Comparison of ENCODE assay signal across 10 mouse cellular contexts in the genomic region with DNA sequence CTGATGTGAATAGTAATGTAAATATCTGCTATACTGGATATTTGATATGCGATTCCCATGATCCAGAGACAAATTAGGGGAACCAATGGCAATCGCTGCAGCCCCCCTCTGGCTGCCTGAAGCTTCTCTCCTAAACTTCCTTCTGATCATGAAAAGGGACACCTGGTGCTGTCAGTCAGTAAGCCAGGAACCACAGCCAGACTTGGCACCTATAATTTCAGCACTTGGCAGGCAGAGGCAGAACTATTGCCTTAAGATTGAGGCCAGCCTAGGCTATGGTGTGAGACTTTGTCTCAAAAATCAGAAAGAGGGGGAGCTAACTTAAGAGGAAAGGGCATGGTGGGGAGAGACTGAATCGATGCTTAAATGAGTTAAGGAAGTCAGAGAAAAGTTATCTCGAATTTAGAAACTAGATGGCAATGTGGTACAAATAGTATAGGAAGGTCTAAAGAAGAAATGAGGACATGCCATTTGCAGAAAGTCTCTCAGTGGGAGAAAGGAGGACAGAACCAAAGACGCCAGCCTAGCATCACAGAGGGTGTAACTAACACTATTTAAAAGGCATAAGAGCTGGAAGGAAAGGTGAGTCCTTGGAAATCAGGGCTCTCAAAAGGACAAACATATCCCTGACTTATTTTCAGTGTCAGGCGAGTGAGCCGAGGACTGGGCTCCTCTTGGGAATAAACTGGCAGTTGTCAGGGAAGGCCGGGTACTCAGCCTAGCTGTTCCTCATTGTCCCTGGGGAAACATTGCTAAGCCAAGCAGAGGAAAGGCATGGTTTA. TPM values are rescaled to one million over a fixed set of nuclear protein-coding genes. Genes with fewer than 3 reads are reported as not detected.
DNase-seq lines count a peak whose midpoint lies in the region; ATAC-seq lines count a peak whose summit lies in the region.
"Had no signal": no experiment of that assay in that cellular context is flagged by ENCODE, and none has a peak within 500 bp of the region (broad histone marks: within the 10 kb centered on the region; RNA-seq: fewer than 3 reads in every experiment).

No protein-coding gene starts in this region.

- 68% methylated on average over 8 of the region's 8 CpGs for WGBS in forebrain, embryonic 16.5 days
- WGBS in forebrain, embryonic 12.5 days = 77% methylated on average over 8 of the region's 8 CpGs
- WGBS in neural tube, embryonic 14.5 days = 60% methylated on average over 8 of the region's 8 CpGs
- 63% methylated on average over 8 of the region's 8 CpGs for WGBS in liver, embryonic 13.5 days (ENCODE audit: insufficient replicate concordance)
- WGBS in kidney, embryonic 16.5 days = 68% methylated on average over 8 of the region's 8 CpGs

- no peaks in the 10 kb centered on the region for H3K27me3 ChIP-seq in forebrain, embryonic 16.5 days (replicated peaks; ENCODE audit: control insufficient read depth, insufficient read depth, low read length)
- no peaks in the 10 kb centered on the region for H3K27me3 ChIP-seq in forebrain, embryonic 12.5 days
- no peaks in the 10 kb centered on the region for H3K27me3 ChIP-seq in neural tube, embryonic 14.5 days (ENCODE audit: control insufficient read depth, insufficient read depth, low read length)
- no peaks in the 10 kb centered on the region for H3K27me3 ChIP-seq in liver, embryonic 13.5 days
- no peaks in the 10 kb centered on the region for H3K27me3 ChIP-seq in kidney, embryonic 16.5 days (ENCODE audit: insufficient read depth, low read length)
- H3K27me3 ChIP-seq: megakaryocyte, embryonic 14.5 days had no signal

- no peaks in the 10 kb centered on the region for H3K9me3 ChIP-seq in forebrain, embryonic 16.5 days (ENCODE audit: control insufficient read depth, low read length)
- H3K9me3 ChIP-seq in forebrain, embryonic 12.5 days = no peaks in the 10 kb centered on the region
- no peaks in the 10 kb centered on the region for H3K9me3 ChIP-seq in neural tube, embryonic 14.5 days (ENCODE audit: control insufficient read depth, low read length)
- no peaks in the 10 kb centered on the region for H3K9me3 ChIP-seq in liver, embryonic 13.5 days (replicated peaks)
- H3K9me3 ChIP-seq in kidney, embryonic 16.5 days (ENCODE audit: low read length) = no peaks in the 10 kb centered on the region
- H3K9me3 ChIP-seq: megakaryocyte, embryonic 14.5 days had no signal

- no peak overlapping the region; the same call in 1 of the 2 replicates for H3K27ac ChIP-seq in forebrain, embryonic 16.5 days (ENCODE audit: low read length)
- H3K27ac ChIP-seq in forebrain, embryonic 12.5 days = no peak overlapping the region
- no peak overlapping the region for H3K27ac ChIP-seq in neural tube, embryonic 14.5 days (ENCODE audit: low read depth, low read length)
- H3K27ac ChIP-seq in liver, embryonic 13.5 days = peak overlapping the region; percentile 92
- no peak overlapping the region for H3K27ac ChIP-seq in kidney, embryonic 16.5 days (ENCODE audit: low read length)
- H3K27ac ChIP-seq: hindbrain, embryonic 14.5 days had no signal

- peaks cover 5% of the 10 kb centered on the region for H3K36me3 ChIP-seq in forebrain, embryonic 16.5 days (ENCODE audit: control insufficient read depth, insufficient read depth)
- peaks cover 19% of the 10 kb centered on the region; the same call in 1 of the 2 replicates for H3K36me3 ChIP-seq in forebrain, embryonic 12.5 days (replicated peaks)
- H3K36me3 ChIP-seq in neural tube, embryonic 14.5 days (ENCODE audit: control insufficient read depth, insufficient read depth, low read length) = no peaks in the 10 kb centered on the region
- H3K36me3 ChIP-seq in liver, embryonic 13.5 days = peaks cover 12% of the 10 kb centered on the region
- H3K36me3 ChIP-seq in kidney, embryonic 16.5 days (ENCODE audit: insufficient read depth, low read length) = peaks cover 7% of the 10 kb centered on the region; the same call in 1 of the 2 replicates

- H3K4me2 ChIP-seq in forebrain, embryonic 16.5 days (ENCODE audit: low read length) = no peak overlapping the region
- no peak overlapping the region for H3K4me2 ChIP-seq in forebrain, embryonic 12.5 days
- no peak overlapping the region for H3K4me2 ChIP-seq in neural tube, embryonic 14.5 days (ENCODE audit: low read depth, low read length)
- peak overlapping the region; percentile 60 for H3K4me2 ChIP-seq in liver, embryonic 13.5 days
- H3K4me2 ChIP-seq in kidney, embryonic 16.5 days (replicated peaks; ENCODE audit: low read depth, low read length) = no peak overlapping the region
- H3K4me2 ChIP-seq: hindbrain, embryonic 14.5 days had no signal

- no peak overlapping the region for H3K4me3 ChIP-seq in forebrain, embryonic 16.5 days (replicated peaks; ENCODE audit: low read length)
- no peak overlapping the region for H3K4me3 ChIP-seq in forebrain, embryonic 12.5 days (replicated peaks)
- H3K4me3 ChIP-seq in neural tube, embryonic 14.5 days (ENCODE audit: low read depth, low read length) = no peak overlapping the region
- H3K4me3 ChIP-seq in liver, embryonic 13.5 days (replicated peaks) = no peak overlapping the region
- H3K4me3 ChIP-seq in kidney, embryonic 16.5 days (ENCODE audit: low read length) = no peak overlapping the region
- H3K4me3 ChIP-seq: megakaryocyte, embryonic 14.5 days had no signal

- peak; percentile 43; the same call in 1 of the 2 replicates for ATAC-seq in forebrain, embryonic 16.5 days
- no peak for ATAC-seq in forebrain, embryonic 12.5 days (ENCODE audit: low FRiP score)
- 0 out of 2 replicates have a peak, but pooled peaks have one; percentile 21 for ATAC-seq in neural tube, embryonic 14.5 days (ENCODE audit: low read depth)
- no peak for ATAC-seq in liver, embryonic 13.5 days (ENCODE audit: low read depth)
- ATAC-seq in kidney, embryonic 16.5 days (ENCODE audit: low FRiP score, low TSS enrichment) = no peak

- H3K9ac ChIP-seq in forebrain, embryonic 16.5 days (replicated peaks; ENCODE audit: low read depth, low read length) = no peak overlapping the region
- no peak overlapping the region for H3K9ac ChIP-seq in forebrain, embryonic 12.5 days
- no peak overlapping the region for H3K9ac ChIP-seq in neural tube, embryonic 14.5 days (replicated peaks; ENCODE audit: low read depth, low read length)
- H3K9ac ChIP-seq in liver, embryonic 13.5 days = peak overlapping the region; percentile 57; the same call in 1 of the 2 replicates
- no peak overlapping the region for H3K9ac ChIP-seq in kidney, embryonic 16.5 days (replicated peaks; ENCODE audit: low read length)
- H3K9ac ChIP-seq: hindbrain, embryonic 14.5 days had no signal

- no peak for DNase-seq in neural tube, embryonic 10.5 days (ENCODE audit: extremely low spot score, low spot score)
- DNase-seq in liver, embryonic 13.5 days = no peak
- peak; percentile 80 for DNase-seq in telencephalon, adult 2 months (ENCODE audit: low read depth, low spot score)
- DNase-seq in thymus, postnatal 4 days = no peak

- H3K4me1 ChIP-seq in forebrain, embryonic 16.5 days (replicated peaks; ENCODE audit: control insufficient read depth, insufficient read depth, low read length) = peaks cover 10% of the 10 kb centered on the region; the same call in 1 of the 2 replicates
- 0 out of 2 replicates have a peak, but pooled peaks cover 6% of the 10 kb centered on the region for H3K4me1 ChIP-seq in forebrain, embryonic 12.5 days
- no peaks in the 10 kb centered on the region for H3K4me1 ChIP-seq in neural tube, embryonic 14.5 days (ENCODE audit: control insufficient read depth, insufficient read depth, low read length)
- peaks cover 59% of the 10 kb centered on the region for H3K4me1 ChIP-seq in liver, embryonic 13.5 days (replicated peaks)
- H3K4me1 ChIP-seq in kidney, embryonic 16.5 days (ENCODE audit: insufficient read depth, low read length) = no peaks in the 10 kb centered on the region

RNA-seq across cellular contexts. Expression of a gene that starts 14.3 kb away (rescaled TPM):
- 28.6 and 29.9 TPM in 2 replicates for polyA plus RNA-seq in forebrain, embryonic 16.5 days (2015; fragmentation: Nextera tagmentation; extraction: Ambion mirVana)
- polyA plus RNA-seq in forebrain, embryonic 12.5 days (2016; fragmentation: Nextera tagmentation; extraction: Ambion mirVana) = 15.9 and 28.0 TPM in 2 replicates
- polyA plus RNA-seq in neural tube, embryonic 14.5 days (2014; fragmentation: Nextera tagmentation; extraction: Ambion mirVana) = 135 and 143 TPM in 2 replicates
- 3.0 and 4.4 TPM in 2 replicates for polyA plus RNA-seq in liver, embryonic 13.5 days (2015; fragmentation: Nextera tagmentation; extraction: Ambion mirVana)
- polyA plus RNA-seq in kidney, embryonic 16.5 days (2015; fragmentation: Nextera tagmentation; extraction: Ambion mirVana) = 6.5 and 7.0 TPM in 2 replicates

RNA-seq across cellular contexts. Expression of a gene that starts 24.4 kb away (rescaled TPM):
- polyA plus RNA-seq in forebrain, embryonic 16.5 days (2015; fragmentation: Nextera tagmentation; extraction: Ambion mirVana) = 264 and 287 TPM in 2 replicates
- 214 and 215 TPM in 2 replicates for polyA plus RNA-seq in forebrain, embryonic 12.5 days (2016; fragmentation: Nextera tagmentation; extraction: Ambion mirVana)
- polyA plus RNA-seq in neural tube, embryonic 14.5 days (2014; fragmentation: Nextera tagmentation; extraction: Ambion mirVana) = 277 and 280 TPM in 2 replicates
- 152 and 154 TPM in 2 replicates for polyA plus RNA-seq in liver, embryonic 13.5 days (2015; fragmentation: Nextera tagmentation; extraction: Ambion mirVana)
- 240 and 244 TPM in 2 replicates for polyA plus RNA-seq in kidney, embryonic 16.5 days (2015; fragmentation: Nextera tagmentation; extraction: Ambion mirVana)

RNA-seq across cellular contexts. Expression of a gene that starts 33.2 kb away (rescaled TPM):
- polyA plus RNA-seq in forebrain, embryonic 16.5 days (2015; fragmentation: Nextera tagmentation; extraction: Ambion mirVana) = 61.9 and 62.3 TPM in 2 replicates
- 59.1 and 61.2 TPM in 2 replicates for polyA plus RNA-seq in forebrain, embryonic 12.5 days (2016; fragmentation: Nextera tagmentation; extraction: Ambion mirVana)
- polyA plus RNA-seq in neural tube, embryonic 14.5 days (2014; fragmentation: Nextera tagmentation; extraction: Ambion mirVana) = 47.5 and 50.4 TPM in 2 replicates
- polyA plus RNA-seq in liver, embryonic 13.5 days (2015; fragmentation: Nextera tagmentation; extraction: Ambion mirVana) = 17.5 and 21.0 TPM in 2 replicates
- 46.8 and 50.2 TPM in 2 replicates for polyA plus RNA-seq in kidney, embryonic 16.5 days (2015; fragmentation: Nextera tagmentation; extraction: Ambion mirVana)

RNA-seq across cellular contexts. Expression of a gene that starts 33.3 kb away (rescaled TPM):
- polyA plus RNA-seq in forebrain, embryonic 16.5 days (2015; fragmentation: Nextera tagmentation; extraction: Ambion mirVana) = 211 and 212 TPM in 2 replicates
- 188 and 192 TPM in 2 replicates for polyA plus RNA-seq in forebrain, embryonic 12.5 days (2016; fragmentation: Nextera tagmentation; extraction: Ambion mirVana)
- 229 and 259 TPM in 2 replicates for polyA plus RNA-seq in neural tube, embryonic 14.5 days (2014; fragmentation: Nextera tagmentation; extraction: Ambion mirVana)
- polyA plus RNA-seq in liver, embryonic 13.5 days (2015; fragmentation: Nextera tagmentation; extraction: Ambion mirVana) = 156 and 162 TPM in 2 replicates
- polyA plus RNA-seq in kidney, embryonic 16.5 days (2015; fragmentation: Nextera tagmentation; extraction: Ambion mirVana) = 246 and 251 TPM in 2 replicates

Comparison
In these comparisons a context has a peak if more than half of its experiments do, and no peak if none do; other contexts are left out.
1. ATAC-seq: peak in forebrain, embryonic 16.5 days (single experiment) and neural tube, embryonic 14.5 days (single experiment); none in forebrain, embryonic 12.5 days (single experiment), liver, embryonic 13.5 days (single experiment) and kidney, embryonic 16.5 days (single experiment).